Mouse (Mus musculus) gastrocnemius, postnatal 10 days (tissue): ENCODE measurements around the gene Mlec. TPM values are rescaled to one million over a fixed set of nuclear protein-coding genes. Genes with fewer than 3 reads are reported as not detected.
"Not testable (repeated sequence)": the region's sequence is repeated elsewhere in the genome, so short reads cannot be mapped to it uniquely, and the experiment has no call there.

Experiments
- DNase-seq: peaks from one replicate; pipeline ENCODE4 v3.0.0; 2021; ENCODE audit warnings: mixed read lengths
- total RNA-seq, 2 experiments: library from RNA; stranded (reverse); gene quantifications; 2 replicates each; pipeline ENCODE4 v1.2.3; 2021

Gene Mlec
- total RNA-seq, 2 experiments from 2014 or later = 231 to 235 TPM

DNA sequence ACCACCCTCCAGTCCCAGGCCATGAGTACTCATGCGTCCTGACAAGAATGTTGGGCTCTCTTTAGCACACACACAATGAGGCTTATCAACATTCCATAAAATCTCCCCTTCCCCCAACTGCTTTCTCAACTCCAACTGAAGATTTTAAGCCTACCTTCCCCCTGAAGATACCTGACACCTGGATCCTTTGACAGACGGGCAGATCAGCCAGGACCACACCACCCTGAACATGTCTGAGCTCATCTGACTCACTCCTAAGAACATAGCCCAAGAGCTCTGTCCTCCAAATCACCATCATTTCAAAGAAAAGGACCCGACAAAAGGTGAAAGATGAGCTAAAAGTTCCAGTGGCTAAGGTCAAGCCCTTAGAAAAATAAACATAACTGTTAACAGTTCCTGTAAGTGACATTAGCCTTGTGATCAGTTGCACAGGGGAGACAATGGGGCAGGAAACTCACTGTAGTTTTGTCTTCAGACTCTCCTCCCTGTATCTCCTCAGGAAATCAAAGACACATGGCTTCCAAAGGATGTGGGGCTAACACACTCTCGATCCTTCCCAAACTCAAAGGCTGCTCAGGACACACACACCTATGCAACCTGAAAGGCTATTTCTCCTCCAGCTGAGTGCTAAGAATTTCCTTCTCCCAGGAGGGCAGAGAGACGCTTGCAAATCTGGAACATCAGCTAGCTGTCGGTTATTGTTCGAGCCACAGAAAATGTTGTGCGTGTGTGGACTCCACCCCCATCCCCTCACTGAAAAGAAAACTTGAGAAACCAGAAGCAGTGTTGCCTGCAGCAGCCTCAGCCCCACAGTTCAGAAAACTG, 5.6 kb downstream of the Mlec start:
- DNase-seq = no peak

GRCm38 (mm10) chr5:115151457-115151856, 6.5 kb downstream of the Mlec start:
- no peak for DNase-seq

DNA sequence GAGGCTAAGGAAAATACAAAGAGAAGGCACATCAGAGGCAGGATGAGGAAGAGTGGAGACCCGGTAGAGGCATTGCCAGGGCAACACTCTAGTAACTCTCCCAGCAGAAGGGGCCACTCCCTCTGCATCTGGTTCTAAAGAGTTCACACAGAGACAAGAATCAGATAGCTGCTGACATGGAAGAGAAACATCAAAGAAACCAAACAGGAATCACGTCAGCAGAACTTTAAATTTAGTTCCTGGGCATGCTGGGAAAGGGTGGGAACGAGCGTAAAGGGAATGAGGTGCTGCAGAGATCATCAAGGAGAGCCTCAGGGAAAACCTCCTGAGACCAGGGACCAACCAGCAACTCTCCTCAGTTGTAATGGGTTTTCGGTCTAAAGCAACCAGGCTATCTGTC, 7.0 kb downstream of the Mlec start:
- DNase-seq = no peak

DNA sequence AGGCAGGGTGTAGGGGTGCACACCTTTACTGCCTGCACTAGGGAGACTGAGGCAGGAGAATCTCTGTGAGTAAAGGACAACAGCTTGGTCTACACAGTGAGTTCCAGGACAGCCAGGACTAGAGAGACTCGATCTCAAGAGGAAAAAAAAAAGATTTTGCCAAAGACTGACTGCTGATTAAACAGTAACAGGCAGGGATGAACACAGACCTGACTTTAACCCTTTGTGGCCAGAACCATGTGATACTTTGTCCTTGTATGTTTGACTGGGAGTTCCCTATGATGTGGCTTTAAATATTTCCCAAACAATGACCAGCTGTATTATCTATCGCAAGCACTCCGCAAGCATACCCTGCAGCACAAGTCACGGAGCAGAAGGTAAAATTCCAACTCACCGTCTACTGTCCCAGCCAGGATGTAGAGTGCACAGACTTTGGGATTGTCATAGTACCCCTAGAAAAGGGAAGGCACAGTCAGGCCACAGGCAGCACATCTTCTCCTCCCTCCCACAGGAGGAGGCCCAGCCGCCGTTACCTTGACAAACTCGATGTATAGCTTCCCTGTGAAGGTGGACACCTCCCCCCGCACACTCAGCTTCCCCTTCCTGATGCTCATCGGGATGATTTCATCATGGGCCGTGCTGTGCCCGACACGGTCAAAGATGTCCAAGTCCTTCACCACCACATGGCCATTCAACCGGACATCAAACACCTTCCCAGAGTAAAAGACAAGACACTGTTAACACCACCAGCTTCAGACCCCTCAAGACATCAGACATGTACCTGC, 8.1 kb downstream of the Mlec start:
- DNase-seq = no peak

- not testable (repeated sequence) for DNase-seq
Observed at GRCm38 (mm10) chr5:115148872-115149271, 9.1 kb downstream of the Mlec start.

GRCm38 (mm10) chr5:115148378-115148777, 9.6 kb downstream of the Mlec start:
- DNase-seq = no peak

DNA sequence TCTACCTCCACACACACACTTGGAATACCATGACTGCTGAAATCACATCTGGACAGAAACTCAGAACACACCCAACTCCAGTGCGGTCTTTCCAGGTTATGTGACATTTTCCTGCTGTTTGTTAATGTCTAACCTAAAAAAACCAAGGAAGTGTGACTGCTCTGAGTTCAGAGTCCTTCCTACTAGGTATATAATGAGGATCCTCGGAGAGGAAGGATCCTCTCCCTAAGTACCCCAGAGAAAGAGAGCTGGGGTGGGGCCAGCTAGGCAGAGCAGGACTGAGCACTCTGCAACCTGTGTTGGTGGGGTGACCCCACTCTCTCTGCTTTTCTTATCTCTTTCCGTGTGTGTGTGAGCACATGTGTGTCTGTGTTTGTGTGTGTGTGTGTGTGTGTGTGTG, 10.6 kb downstream of the Mlec start:
- DNase-seq = no peak

- no peak for DNase-seq
Observed at GRCm38 (mm10) chr5:115146747-115147130, 11.2 kb downstream of the Mlec start.

- no peak for DNase-seq
Observed at GRCm38 (mm10) chr5:115145976-115146746, 11.8 kb downstream of the Mlec start.

- DNase-seq = no peak
Observed at GRCm38 (mm10) chr5:115145253-115145968, 12.6 kb downstream of the Mlec start.

GRCm38 (mm10) chr5:115144471-115144870, 13.5 kb downstream of the Mlec start:
- no peak for DNase-seq

DNA sequence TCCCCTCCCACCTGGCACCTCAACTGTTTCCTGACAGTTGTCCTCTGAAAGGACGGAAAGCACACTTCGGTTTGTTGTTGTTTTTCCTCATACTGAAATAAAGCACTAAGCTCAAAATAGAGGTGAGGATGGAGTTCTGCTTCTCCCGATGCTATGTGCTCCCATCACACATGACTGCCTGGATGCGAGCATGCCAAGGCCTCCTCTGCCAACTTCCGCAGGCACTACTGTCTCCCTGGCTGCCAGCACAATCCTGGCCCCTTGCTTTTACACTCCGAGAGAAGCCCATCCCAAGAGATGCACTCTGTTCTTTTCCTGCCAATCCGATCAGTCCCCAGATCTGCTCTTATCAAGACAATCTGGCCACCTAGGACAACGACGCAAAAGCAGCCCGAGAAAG, 14.4 kb downstream of the Mlec start:
- peak; percentile 43 for DNase-seq

GRCm38 (mm10) chr5:115142166-115142697, 15.7 kb downstream of the Mlec start:
- no peak for DNase-seq

DNA sequence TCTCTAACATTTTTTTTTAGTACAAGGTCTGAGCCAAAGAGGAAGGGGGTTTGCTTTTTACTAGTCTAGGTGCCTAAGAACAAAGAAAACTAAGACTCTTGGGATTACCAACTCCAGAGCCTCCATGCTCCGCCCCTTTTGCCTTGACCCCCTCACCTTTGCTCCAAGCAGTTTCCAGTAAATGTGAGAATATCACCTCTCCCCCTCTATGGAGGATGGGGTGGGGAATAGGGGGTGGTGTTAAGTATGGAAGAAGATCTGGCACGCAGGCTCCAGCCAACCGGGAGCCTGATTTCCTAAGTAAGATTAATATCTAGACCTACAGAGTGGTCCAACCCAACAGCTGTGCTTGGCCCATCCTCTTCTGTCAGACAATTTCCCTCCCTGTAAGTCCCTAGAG, 17.3 kb downstream of the Mlec start:
- DNase-seq = no peak

DNA sequence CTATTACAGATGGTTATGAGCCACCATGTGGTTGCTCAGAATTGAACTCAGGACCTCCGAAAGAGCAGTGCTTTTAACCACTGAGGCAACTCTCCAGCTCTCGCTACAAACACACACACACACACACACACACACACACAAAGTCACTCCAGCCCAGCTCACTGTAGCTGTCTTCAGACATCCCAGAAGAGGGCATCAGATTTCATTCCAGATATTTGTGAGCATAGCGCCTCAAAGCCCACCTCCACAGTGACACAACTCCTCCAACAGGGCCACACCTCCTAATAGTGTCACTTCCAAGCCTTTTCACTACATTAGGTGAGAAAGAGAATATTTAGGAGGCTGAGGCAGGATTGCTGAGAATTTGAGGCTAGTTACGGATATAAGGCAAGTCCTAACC, 18.9 kb downstream of the Mlec start:
- DNase-seq = no peak

- DNase-seq = peak; percentile 91
Observed at GRCm38 (mm10) chr5:115134234-115135165, 23.5 kb downstream of the Mlec start, which contains the start of gene Unc119b. Gene Unc119b, minus strand, starts transcription at chr5:115134975.

- DNase-seq = no peak
Observed at GRCm38 (mm10) chr5:115133358-115134066, 24.5 kb downstream of the Mlec start.

- DNase-seq = no peak
Observed at GRCm38 (mm10) chr5:115132465-115132864, 25.5 kb downstream of the Mlec start.

GRCm38 (mm10) chr5:115129328-115129727, 28.7 kb downstream of the Mlec start:
- DNase-seq = no peak
